Mouse (Mus musculus): ENCODE measurements around the gene Saa3. TPM values are rescaled to one million over a fixed set of nuclear protein-coding genes. Genes with fewer than 3 reads are reported as not detected.
"Not testable (repeated sequence)": the region's sequence is repeated elsewhere in the genome, so short reads cannot be mapped to it uniquely, and the experiment has no call there.

Saa3 gene
- polyA plus RNA-seq, 1 experiment from 2014 or later = 0.29 TPM

- Histone ChIP-seq H3K4me2 (no peak overlapping the region), H3K36me3 (ENCODE audit: control insufficient read depth, insufficient read depth, low read length) (no peaks in the 10 kb centered on the region), H3K27ac (ENCODE audit: low read depth, low read length) (no peak overlapping the region), H3K9ac (ENCODE audit: low read depth, low read length) (no peak overlapping the region), H3K4me3 (ENCODE audit: low read depth, low read length) (no peak overlapping the region), H3K9me3 (ENCODE audit: control insufficient read depth, low read length) (no peaks in the 10 kb centered on the region), H3K4me1 (replicated peaks; ENCODE audit: control insufficient read depth, insufficient read depth, low read length) (no peaks in the 10 kb centered on the region), H3K27me3 (replicated peaks; ENCODE audit: control insufficient read depth, insufficient read depth, low read length) (no peaks in the 10 kb centered on the region)
- no peak for DNase-seq (ENCODE audit: low spot score)
- no peak for ATAC-seq (replicated peaks; ENCODE audit: low FRiP score)
Observed at GRCm38 (mm10) chr7:46680732-46681131, 34.8 kb downstream of the Saa3 start.

- H3K4me2 ChIP-seq; H3K9me3 ChIP-seq (ENCODE audit: control insufficient read depth, low read length); ATAC-seq (replicated peaks; ENCODE audit: low FRiP score); H3K27ac ChIP-seq (ENCODE audit: low read depth, low read length); DNase-seq (ENCODE audit: low spot score); H3K4me1 ChIP-seq (replicated peaks; ENCODE audit: control insufficient read depth, insufficient read depth, low read length); H3K4me3 ChIP-seq (ENCODE audit: low read depth, low read length); H3K9ac ChIP-seq (ENCODE audit: low read depth, low read length); H3K36me3 ChIP-seq (ENCODE audit: control insufficient read depth, insufficient read depth, low read length); H3K27me3 ChIP-seq (replicated peaks; ENCODE audit: control insufficient read depth, insufficient read depth, low read length): not testable (repeated sequence)
- whole genome bisulfite sequencing = 84% methylated on average over 7 of the region's 7 CpGs
Observed at GRCm38 (mm10) chr7:46679044-46679443, 36.5 kb downstream of the Saa3 start.

DNA sequence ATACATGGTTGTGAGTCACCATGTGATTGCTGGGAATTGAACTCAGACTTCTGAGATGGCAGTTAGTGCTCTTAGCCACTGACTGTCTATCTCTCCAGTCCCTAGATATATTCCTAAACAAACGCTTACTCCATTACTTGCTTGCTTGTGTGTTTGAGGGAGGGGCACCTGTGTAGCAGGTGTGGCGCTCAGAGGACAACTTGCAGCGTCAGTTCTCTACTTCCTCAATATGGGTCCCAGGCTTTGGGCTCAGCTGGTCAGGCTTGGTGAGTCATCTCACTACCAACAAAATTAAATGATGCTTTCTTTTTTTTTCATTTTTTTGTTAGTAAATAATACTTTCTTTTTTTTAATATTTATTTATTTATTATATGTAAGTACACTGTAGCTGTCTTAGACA lies 37.1 kb downstream of the Saa3 start:
- no peak for DNase-seq (ENCODE audit: low spot score)

GRCm38 (mm10) chr7:46676808-46677360 lies 38.6 kb downstream of the Saa3 start:
- Histone ChIP-seq H3K27me3 (replicated peaks; ENCODE audit: control insufficient read depth, insufficient read depth, low read length) (no peaks in the 10 kb centered on the region; the same call in 1 of the 2 replicates), H3K9me3 (ENCODE audit: control insufficient read depth, low read length) (no peaks in the 10 kb centered on the region), H3K4me1 (replicated peaks; ENCODE audit: control insufficient read depth, insufficient read depth, low read length) (no peaks in the 10 kb centered on the region), H3K27ac (ENCODE audit: low read depth, low read length) (no peak overlapping the region), H3K36me3 (ENCODE audit: control insufficient read depth, insufficient read depth, low read length) (no peaks in the 10 kb centered on the region), H3K4me3 (ENCODE audit: low read depth, low read length) (no peak overlapping the region), H3K9ac (ENCODE audit: low read depth, low read length) (no peak overlapping the region), H3K4me2 (no peak overlapping the region)
- WGBS = 62% methylated on average over 5 of the region's 5 CpGs
- DNase-seq (ENCODE audit: low spot score) (no peak), ATAC-seq (replicated peaks; ENCODE audit: low FRiP score) (no peak)

More for the DNA sequence above, 37.1 kb downstream of the Saa3 start:
- H3K27me3 ChIP-seq (replicated peaks; ENCODE audit: control insufficient read depth, insufficient read depth, low read length) = no peaks in the 10 kb centered on the region
- no peaks in the 10 kb centered on the region for H3K4me1 ChIP-seq (replicated peaks; ENCODE audit: control insufficient read depth, insufficient read depth, low read length)
- no peaks in the 10 kb centered on the region for H3K36me3 ChIP-seq (ENCODE audit: control insufficient read depth, insufficient read depth, low read length)
- 72% methylated on average over 3 of the region's 3 CpGs for WGBS
- no peak overlapping the region for H3K4me2 ChIP-seq
- H3K9me3 ChIP-seq (ENCODE audit: control insufficient read depth, low read length) = no peaks in the 10 kb centered on the region
- H3K27ac ChIP-seq (ENCODE audit: low read depth, low read length) = no peak overlapping the region
- H3K9ac ChIP-seq (ENCODE audit: low read depth, low read length) = no peak overlapping the region
- ATAC-seq (replicated peaks; ENCODE audit: low FRiP score) = no peak
- no peak overlapping the region for H3K4me3 ChIP-seq (ENCODE audit: low read depth, low read length)

- no peaks in the 10 kb centered on the region for H3K9me3 ChIP-seq (ENCODE audit: control insufficient read depth, low read length)
- no peak overlapping the region for H3K4me2 ChIP-seq
- WGBS = 56% methylated on average over 8 of the region's 8 CpGs
- DNase-seq (ENCODE audit: low spot score) (no peak), ATAC-seq (replicated peaks; ENCODE audit: low FRiP score) (no peak)
- no peaks in the 10 kb centered on the region for H3K4me1 ChIP-seq (replicated peaks; ENCODE audit: control insufficient read depth, insufficient read depth, low read length)
- H3K27me3 ChIP-seq (replicated peaks; ENCODE audit: control insufficient read depth, insufficient read depth, low read length) = no peaks in the 10 kb centered on the region; the same call in 1 of the 2 replicates
- H3K9ac ChIP-seq (ENCODE audit: low read depth, low read length) = no peak overlapping the region
- H3K36me3 ChIP-seq (ENCODE audit: control insufficient read depth, insufficient read depth, low read length) = no peaks in the 10 kb centered on the region
- no peak overlapping the region for H3K4me3 ChIP-seq (ENCODE audit: low read depth, low read length)
- H3K27ac ChIP-seq (ENCODE audit: low read depth, low read length) = no peak overlapping the region
Observed at GRCm38 (mm10) chr7:46675886-46676285, 39.6 kb downstream of the Saa3 start.

GRCm38 (mm10) chr7:46675061-46675460 lies 40.4 kb downstream of the Saa3 start:
- Histone ChIP-seq H3K4me2 (no peak overlapping the region), H3K4me3 (ENCODE audit: low read depth, low read length) (no peak overlapping the region), H3K9ac (ENCODE audit: low read depth, low read length) (no peak overlapping the region), H3K9me3 (ENCODE audit: control insufficient read depth, low read length) (no peaks in the 10 kb centered on the region), H3K36me3 (ENCODE audit: control insufficient read depth, insufficient read depth, low read length) (no peaks in the 10 kb centered on the region), H3K27ac (ENCODE audit: low read depth, low read length) (no peak overlapping the region), H3K27me3 (replicated peaks; ENCODE audit: control insufficient read depth, insufficient read depth, low read length) (no peaks in the 10 kb centered on the region; the same call in 1 of the 2 replicates), H3K4me1 (replicated peaks; ENCODE audit: control insufficient read depth, insufficient read depth, low read length) (no peaks in the 10 kb centered on the region)
- WGBS = 90% methylated on average over 7 of the region's 7 CpGs
- ATAC-seq (replicated peaks; ENCODE audit: low FRiP score) (no peak), DNase-seq (ENCODE audit: low spot score) (no peak)

- no peaks in the 10 kb centered on the region; the same call in 1 of the 2 replicates for H3K4me1 ChIP-seq (replicated peaks; ENCODE audit: control insufficient read depth, insufficient read depth, low read length)
- no peak within 1 kb of the TSS for H3K27ac ChIP-seq (ENCODE audit: low read depth, low read length)
- peaks cover 9% of the 10 kb centered on the region for H3K27me3 ChIP-seq (replicated peaks; ENCODE audit: control insufficient read depth, insufficient read depth, low read length)
- ATAC-seq (replicated peaks; ENCODE audit: low FRiP score) (no peak), DNase-seq (ENCODE audit: low spot score) (no peak)
- H3K9me3 ChIP-seq (ENCODE audit: control insufficient read depth, low read length) = no peaks in the 10 kb centered on the region
- H3K4me2 ChIP-seq = no peak within 1 kb of the TSS
- 47% methylated on average over 10 of the region's 10 CpGs for WGBS
- H3K4me3 ChIP-seq (ENCODE audit: low read depth, low read length) = no peak within 1 kb of the TSS
- H3K36me3 ChIP-seq (ENCODE audit: control insufficient read depth, insufficient read depth, low read length) = no peaks in the 10 kb centered on the region
- H3K9ac ChIP-seq (ENCODE audit: low read depth, low read length) = no peak within 1 kb of the TSS
Observed at GRCm38 (mm10) chr7:46672160-46672672, 43.3 kb downstream of the Saa3 start, which contains the start of gene Tph1. Gene Tph1 (minus strand): TSS chr7:46672537.

GRCm38 (mm10) chr7:46667256-46667655 lies 48.2 kb downstream of the Saa3 start:
- H3K27me3 ChIP-seq (replicated peaks; ENCODE audit: control insufficient read depth, insufficient read depth, low read length) = peaks cover 26% of the 10 kb centered on the region
- peak overlapping the region; percentile 28 for H3K4me2 ChIP-seq
- peak; percentile 43 for DNase-seq (ENCODE audit: low spot score)
- no peak overlapping the region for H3K9ac ChIP-seq (ENCODE audit: low read depth, low read length)
- peak; percentile 51; the same call in 1 of the 2 replicates for ATAC-seq (replicated peaks; ENCODE audit: low FRiP score)
- H3K4me3 ChIP-seq (ENCODE audit: low read depth, low read length) = no peak overlapping the region
- no peaks in the 10 kb centered on the region; the same call in 1 of the 2 replicates for H3K4me1 ChIP-seq (replicated peaks; ENCODE audit: control insufficient read depth, insufficient read depth, low read length)
- WGBS = 3% methylated on average over 21 of the region's 21 CpGs
- no peak overlapping the region for H3K27ac ChIP-seq (ENCODE audit: low read depth, low read length)
- H3K36me3 ChIP-seq (ENCODE audit: control insufficient read depth, insufficient read depth, low read length) = no peaks in the 10 kb centered on the region
- H3K9me3 ChIP-seq (ENCODE audit: control insufficient read depth, low read length) = no peaks in the 10 kb centered on the region

- ATAC-seq (replicated peaks; ENCODE audit: low FRiP score) (no peak), DNase-seq (ENCODE audit: low spot score) (peak; percentile 41)
- Histone ChIP-seq H3K27ac (ENCODE audit: low read depth, low read length) (no peak overlapping the region), H3K9ac (ENCODE audit: low read depth, low read length) (no peak overlapping the region), H3K9me3 (ENCODE audit: control insufficient read depth, low read length) (no peaks in the 10 kb centered on the region), H3K36me3 (ENCODE audit: control insufficient read depth, insufficient read depth, low read length) (no peaks in the 10 kb centered on the region), H3K4me3 (ENCODE audit: low read depth, low read length) (no peak overlapping the region), H3K27me3 (replicated peaks; ENCODE audit: control insufficient read depth, insufficient read depth, low read length) (peaks cover 26% of the 10 kb centered on the region), H3K4me1 (replicated peaks; ENCODE audit: control insufficient read depth, insufficient read depth, low read length) (no peaks in the 10 kb centered on the region; the same call in 1 of the 2 replicates), H3K4me2 (no peak overlapping the region)
- 34% methylated on average over 9 of the region's 9 CpGs for WGBS
Observed at GRCm38 (mm10) chr7:46665236-46665635, 50.3 kb downstream of the Saa3 start.
